Mouse (Mus musculus) E14TG2a.4 (cell line): Measurements from ENCODE around the gene Vmp1.

Experiments used
- CTCF ChIP-seq: conservative IDR thresholded peaks from 2 replicates; pipeline ENCODE4 v1.5.1; 2014; ENCODE audit warnings: low read length
- POU5F1 ChIP-seq: IDR thresholded peaks from 2 replicates; pipeline ENCODE4 v1.6.1; 2014; ENCODE audit warnings: low read length, borderline replicate concordance

- no peak for TF ChIP-seq CTCF
- TF ChIP-seq POU5F1: no peak
Observed at GRCm38 (mm10) chr11:86588583-86589298, 94.9 kb downstream of the Vmp1 start.
